Mouse (Mus musculus) intestine, postnatal 0 days (tissue): ENCODE measurements at regions not wholly inside any gene's neighbourhood (a gene's known extent, or its start where the extent isn't known, plus 50 kb on each side); places are given as distances from the start of the nearest gene placed in this dataset.

ENCODE experiments used
- ATAC-seq: fragments of 200-750 bp; cut with Nextera tagmentation; 2 replicates; pipeline ENCODE4 v1.8.0; 2017; ENCODE audit warnings: mild to moderate bottlenecking, moderate TSS enrichment, moderate library complexity
- H3K27ac ChIP-seq: fragments of 300-500 bp; sonication (generic); 2 replicates; pipeline ENCODE4 v1.5.1; 2014; ENCODE audit warnings: mild to moderate bottlenecking, low read depth, low read length, moderate library complexity
- H3K27me3 ChIP-seq: fragments of 300-500 bp; sonication (generic); replicated peaks from 2 replicates; pipeline ENCODE4 v1.6.1; 2014; ENCODE audit warnings: low read length, mixed read lengths; ENCODE audit not compliant: control insufficient read depth, insufficient read depth
- H3K36me3 ChIP-seq: fragments of 300-500 bp; sonication (generic); 2 replicates; pipeline ENCODE4 v1.6.1; 2014; ENCODE audit warnings: mild to moderate bottlenecking, moderate library complexity; ENCODE audit not compliant: control insufficient read depth, insufficient read depth
- H3K4me1 ChIP-seq: fragments of 300-500 bp; sonication (generic); replicated peaks from 2 replicates; pipeline ENCODE4 v1.6.1; 2014; ENCODE audit warnings: antibody characterized with exemption, low read length, mixed read lengths; ENCODE audit not compliant: control insufficient read depth, insufficient read depth
- H3K4me2 ChIP-seq: fragments of 300-500 bp; sonication (generic); replicated peaks from 2 replicates; pipeline ENCODE4 v1.6.1; 2014; ENCODE audit warnings: low read depth, mild to moderate bottlenecking, moderate library complexity
- H3K4me3 ChIP-seq: fragments of 300-500 bp; sonication (generic); 2 replicates; pipeline ENCODE4 v1.5.1; 2014; ENCODE audit warnings: low read depth, low read length
- H3K9ac ChIP-seq: fragments of 300-500 bp; sonication (generic); 2 replicates; pipeline ENCODE4 v1.6.1; 2014; ENCODE audit warnings: mild to moderate bottlenecking, low read depth, low read length
- H3K9me3 ChIP-seq: fragments of 300-500 bp; sonication (generic); 2 replicates; pipeline ENCODE4 v1.6.1; 2016; ENCODE audit warnings: mixed run types; ENCODE audit not compliant: control insufficient read depth
- CTCF ChIP-seq: sonication (generic); IDR thresholded peaks from 2 replicates; pipeline ENCODE4 v1.5.1; 2016; ENCODE audit warnings: low read depth, mild to moderate bottlenecking, control low read depth, antibody characterized with exemption, moderate library complexity
- WGBS: fragments of 180-500 bp; shearing (Covaris S2); extraction: QIAGEN DNeasy Blood & Tissue Kit; methylation state at CpG from one replicate; pipeline ENCODE4 v1.1.7; 2014; 5-methylcytosine and 5-hydroxymethylcytosine counted together

GRCm38 (mm10) chr3:22024200-22024599 is 52.3 kb upstream of the Tbl1xr1 start:
- no peak for TF ChIP-seq CTCF
- ATAC-seq = no peak
- no peak overlapping the region for H3K27ac ChIP-seq
- no peak overlapping the region for H3K4me2 ChIP-seq
- H3K4me3 ChIP-seq = no peak overlapping the region
- no peaks in the 10 kb centered on the region for H3K36me3 ChIP-seq
- 22% methylated on average over 6 of the region's 6 CpGs for WGBS
- H3K9me3 ChIP-seq = no peaks in the 10 kb centered on the region
- no peaks in the 10 kb centered on the region for H3K27me3 ChIP-seq
- H3K9ac ChIP-seq = no peak overlapping the region
- 0 out of 2 replicates have a peak, but pooled peaks cover 12% of the 10 kb centered on the region for H3K4me1 ChIP-seq

GRCm38 (mm10) chr3:22025119-22025518 is 51.3 kb upstream of the Tbl1xr1 start:
- WGBS = 32% methylated on average over 6 of the region's 6 CpGs
- H3K9ac ChIP-seq = no peak overlapping the region
- no peaks in the 10 kb centered on the region for H3K27me3 ChIP-seq
- no peaks in the 10 kb centered on the region for H3K9me3 ChIP-seq
- peak; percentile 91 for ATAC-seq
- no peak for TF ChIP-seq CTCF
- H3K4me3 ChIP-seq = no peak overlapping the region
- H3K27ac ChIP-seq = no peak overlapping the region
- 0 out of 2 replicates have a peak, but pooled peaks cover 12% of the 10 kb centered on the region for H3K4me1 ChIP-seq
- no peaks in the 10 kb centered on the region for H3K36me3 ChIP-seq
- H3K4me2 ChIP-seq = no peak overlapping the region

GRCm38 (mm10) chr3:22025615-22026014 is 50.8 kb upstream of the Tbl1xr1 start:
- Histone ChIP-seq H3K27me3 (no peaks in the 10 kb centered on the region), H3K9ac (no peak overlapping the region), H3K36me3 (no peaks in the 10 kb centered on the region), H3K4me1 (0 out of 2 replicates have a peak, but pooled peaks cover 12% of the 10 kb centered on the region), H3K4me2 (no peak overlapping the region), H3K27ac (no peak overlapping the region), H3K9me3 (no peaks in the 10 kb centered on the region), H3K4me3 (no peak overlapping the region)
- WGBS = 82% methylated on average over 8 of the region's 8 CpGs
- TF ChIP-seq CTCF = no peak
- no peak for ATAC-seq
